Mouse (Mus musculus) hindbrain, embryonic 14.5 days (tissue): ENCODE measurements around the gene Zfp319. TPM values are rescaled to one million over a fixed set of nuclear protein-coding genes. Genes with fewer than 3 reads are reported as not detected.
A peak's percentile ranks its signal among the peaks of the same experiment; 100 is the strongest.

Source experiments
- ATAC-seq: fragments of 200-750 bp; cut with Nextera tagmentation; 2 replicates; pipeline ENCODE4 v1.8.0; 2017; ENCODE audit warnings: moderate number of reproducible peaks, mild to moderate bottlenecking, moderate TSS enrichment, moderate library complexity; ENCODE audit not compliant: low FRiP score
- DNase-seq: peaks from one replicate; pipeline ENCODE4 v3.0.0-alpha.2; 2015; ENCODE audit warnings: low spot score
- H3K27ac ChIP-seq: fragments of 300-500 bp; sonication (generic); 2 replicates; pipeline ENCODE4 v1.5.1; 2014; ENCODE audit warnings: mild to moderate bottlenecking, moderate library complexity
- H3K27me3 ChIP-seq: fragments of 300-500 bp; sonication (generic); 2 replicates; pipeline ENCODE4 v1.6.1; 2014; ENCODE audit warnings: mild to moderate bottlenecking, low read length, mixed read lengths; ENCODE audit not compliant: control insufficient read depth, insufficient read depth
- H3K36me3 ChIP-seq: fragments of 300-500 bp; sonication (generic); replicated peaks from 2 replicates; pipeline ENCODE4 v1.6.1; 2014; ENCODE audit not compliant: control insufficient read depth, insufficient read depth
- H3K4me1 ChIP-seq: fragments of 300-500 bp; sonication (generic); replicated peaks from 2 replicates; pipeline ENCODE4 v1.6.1; 2014; ENCODE audit warnings: antibody characterized with exemption, low read length, mixed read lengths; ENCODE audit not compliant: control insufficient read depth, insufficient read depth
- H3K4me2 ChIP-seq: fragments of 300-500 bp; sonication (generic); replicated peaks from 2 replicates; pipeline ENCODE4 v1.6.1; 2014; ENCODE audit warnings: mild to moderate bottlenecking, moderate library complexity
- H3K4me3 ChIP-seq: fragments of 300-500 bp; sonication (generic); replicated peaks from 2 replicates; pipeline ENCODE4 v1.5.1; 2014; ENCODE audit warnings: mild to moderate bottlenecking, low read length
- H3K9ac ChIP-seq: fragments of 300-500 bp; sonication (generic); 2 replicates; pipeline ENCODE4 v1.6.1; 2014
- H3K9me3 ChIP-seq: fragments of 300-500 bp; sonication (generic); 2 replicates; pipeline ENCODE4 v1.6.1; 2016; ENCODE audit warnings: low read length; ENCODE audit not compliant: control insufficient read depth
- WGBS: fragments of 180-500 bp; shearing (Covaris S2); extraction: QIAGEN DNeasy Blood & Tissue Kit; methylation state at CpG from one replicate; pipeline ENCODE4 v1.1.7; 2014; 5-methylcytosine and 5-hydroxymethylcytosine counted together
- polyA plus RNA-seq: library from polyadenylated mRNA; unstranded; fragments of >200 nt; fragmentation: Nextera tagmentation; extraction: Ambion mirVana; gene quantifications from 2 replicates; pipeline ENCODE4 v1.2.1, GENCODE M21; 2014

Gene Zfp319
- polyA plus RNA-seq, 1 experiment from 2014 or later = 15.9 TPM

DNA sequence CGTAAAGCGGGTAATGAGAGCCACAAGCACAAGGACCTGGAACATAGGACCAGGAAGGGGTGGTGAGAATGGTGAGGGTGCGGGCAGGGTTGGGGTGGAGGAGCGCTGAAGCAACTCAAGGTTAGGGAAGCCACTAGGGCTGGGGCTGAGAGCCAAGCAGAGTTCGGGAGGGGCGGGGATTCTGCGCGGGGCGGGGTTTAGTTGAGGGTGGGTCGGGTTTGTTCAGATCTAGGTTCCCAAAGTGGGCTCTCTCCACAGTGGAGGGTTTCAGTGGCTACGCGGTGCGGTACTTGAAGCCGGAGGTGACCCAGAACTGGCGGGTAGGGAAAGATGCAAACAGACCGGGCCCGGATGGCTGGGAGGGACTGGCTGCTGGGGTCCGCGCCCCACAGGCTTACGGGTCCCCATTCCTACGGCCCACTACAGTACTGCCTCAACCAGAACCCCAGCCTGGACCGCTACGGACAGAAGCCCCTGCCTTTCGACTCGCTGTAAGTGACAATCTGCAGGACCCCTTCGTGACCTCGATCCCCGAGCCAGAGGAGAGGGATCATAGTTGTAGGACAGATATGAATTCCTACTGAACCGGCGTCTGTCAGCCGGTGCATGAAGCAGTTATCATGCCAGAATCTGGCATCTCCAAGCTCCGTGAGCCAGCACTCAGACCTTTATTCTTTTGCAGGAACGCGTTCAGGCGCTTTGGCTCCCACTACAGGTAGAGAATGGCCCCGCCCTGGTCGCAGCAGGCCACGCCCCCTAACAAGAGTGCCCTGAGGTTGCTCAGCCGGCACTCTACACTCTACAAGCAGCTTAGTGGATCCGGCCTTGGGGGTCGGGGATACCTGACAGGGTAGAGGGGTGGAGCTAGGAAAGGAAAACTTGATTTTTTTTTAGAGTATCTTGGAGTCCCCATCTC, 11.3 kb downstream of the Zfp319 start:
- peak overlapping the region; percentile 36 for H3K4me3 ChIP-seq
- 2% methylated on average over 41 of the region's 41 CpGs for whole genome bisulfite sequencing
- peak; percentile 72 for ATAC-seq
- no peak overlapping the region for H3K27ac ChIP-seq
- H3K4me1 ChIP-seq = peaks cover 4% of the 10 kb centered on the region; the same call in 1 of the 2 replicates
- no peaks in the 10 kb centered on the region for H3K9me3 ChIP-seq
- peaks cover 18% of the 10 kb centered on the region for H3K36me3 ChIP-seq
- peak; percentile 60 for DNase-seq
- peak overlapping the region; percentile 49 for H3K9ac ChIP-seq
- peak overlapping the region; percentile 65 for H3K4me2 ChIP-seq
- H3K27me3 ChIP-seq = no peaks in the 10 kb centered on the region

DNA sequence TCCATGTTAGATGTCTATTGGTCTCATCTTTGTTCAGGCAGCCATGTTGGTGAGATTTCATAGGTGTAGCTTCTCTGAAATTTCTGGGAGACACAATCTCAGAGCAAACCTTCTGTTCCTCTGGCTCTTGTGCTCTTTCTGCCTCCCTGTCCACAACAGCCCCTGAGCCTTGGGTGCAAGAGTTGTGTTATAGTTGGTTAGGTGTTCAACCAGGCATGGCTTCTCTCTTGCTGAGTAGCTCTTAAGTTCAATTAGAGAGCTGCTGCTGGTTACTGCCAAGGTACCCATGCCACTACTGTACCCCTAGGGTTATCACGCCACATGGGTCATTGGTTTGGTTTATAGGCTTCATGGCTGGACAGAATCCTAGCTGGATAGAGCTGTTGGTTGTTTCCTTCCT, 16.4 kb downstream of the Zfp319 start:
- Histone ChIP-seq H3K27ac (no peak overlapping the region), H3K27me3 (no peaks in the 10 kb centered on the region), H3K4me2 (no peak overlapping the region), H3K4me1 (0 out of 2 replicates have a peak, but pooled peaks cover 4% of the 10 kb centered on the region), H3K4me3 (no peak overlapping the region), H3K9ac (no peak overlapping the region), H3K36me3 (no peaks in the 10 kb centered on the region), H3K9me3 (no peaks in the 10 kb centered on the region)
- WGBS = 93% methylated on average over 1 of the region's 1 CpGs
- ATAC-seq (no peak), DNase-seq (no peak)

DNA sequence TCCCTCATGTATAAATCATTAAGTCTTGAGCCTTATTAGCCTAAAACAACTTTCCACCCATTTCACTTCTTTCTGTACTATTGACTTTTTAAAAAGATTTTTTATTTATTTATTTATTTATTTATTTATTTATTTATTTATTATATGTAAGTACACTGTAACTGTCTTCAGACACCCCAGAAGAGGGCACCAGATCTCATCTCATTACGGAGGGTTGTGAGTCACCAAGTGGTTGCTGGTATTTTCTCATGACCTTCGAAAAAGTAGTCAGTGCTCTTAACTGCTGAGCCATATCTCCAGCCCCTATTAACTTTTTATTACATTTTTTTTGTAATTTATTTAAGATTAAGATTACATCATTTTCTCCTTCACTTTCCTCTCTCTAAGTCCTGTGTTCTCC, 17.0 kb downstream of the Zfp319 start:
- WGBS = 84% methylated on average over 2 of the region's 2 CpGs
- no peaks in the 10 kb centered on the region for H3K4me1 ChIP-seq
- H3K36me3 ChIP-seq = no peaks in the 10 kb centered on the region
- H3K27ac ChIP-seq = no peak overlapping the region
- no peaks in the 10 kb centered on the region for H3K9me3 ChIP-seq
- no peak overlapping the region for H3K9ac ChIP-seq
- DNase-seq (no peak), ATAC-seq (no peak)
- H3K4me2 ChIP-seq = no peak overlapping the region
- H3K4me3 ChIP-seq = no peak overlapping the region
- no peaks in the 10 kb centered on the region for H3K27me3 ChIP-seq

DNA sequence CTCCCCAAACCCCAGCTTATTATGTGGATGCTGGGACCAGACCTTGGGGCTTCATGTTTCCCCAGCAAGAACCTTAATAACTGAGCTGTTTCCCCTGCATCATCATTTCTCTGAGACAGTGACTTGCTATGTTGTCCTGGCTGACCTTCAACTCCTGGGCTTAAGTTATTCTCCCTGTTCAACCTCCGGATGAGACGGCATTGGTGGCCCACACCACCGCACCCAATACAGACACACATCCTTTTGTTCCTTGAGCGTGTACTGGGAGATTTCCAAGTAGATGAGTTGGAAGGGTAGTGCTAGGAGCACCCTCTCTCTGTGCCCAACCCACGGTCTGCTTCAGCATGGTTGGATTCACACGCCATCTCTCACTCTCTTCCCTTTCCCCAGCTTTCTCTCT, 17.9 kb downstream of the Zfp319 start:
- H3K27me3 ChIP-seq = no peaks in the 10 kb centered on the region
- DNase-seq (no peak), ATAC-seq (no peak)
- H3K9ac ChIP-seq = no peak overlapping the region
- H3K36me3 ChIP-seq = no peaks in the 10 kb centered on the region
- H3K27ac ChIP-seq = no peak overlapping the region
- no peak overlapping the region for H3K4me3 ChIP-seq
- 91% methylated on average over 6 of the region's 6 CpGs for WGBS
- H3K9me3 ChIP-seq = no peaks in the 10 kb centered on the region
- no peaks in the 10 kb centered on the region for H3K4me1 ChIP-seq
- no peak overlapping the region for H3K4me2 ChIP-seq

DNA sequence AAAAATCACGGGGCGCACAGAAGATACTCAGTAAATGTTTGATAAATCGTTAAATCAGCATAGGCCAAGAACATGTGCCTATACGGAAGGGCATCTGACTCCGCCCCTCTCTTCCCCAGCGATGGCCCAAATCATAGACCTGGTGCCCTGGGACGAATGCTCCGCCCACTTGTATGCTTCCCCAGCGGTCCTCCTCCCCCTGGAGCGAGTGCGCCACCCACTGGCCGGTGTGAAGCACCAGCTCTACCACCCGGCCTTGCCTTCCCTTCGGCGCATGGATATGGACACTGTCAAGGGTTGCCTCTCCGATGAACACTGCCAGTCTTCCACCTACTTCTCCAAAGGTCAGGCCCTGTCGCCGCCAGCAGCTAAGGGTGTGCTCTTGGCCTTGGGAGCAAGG, 18.9 kb downstream of the Zfp319 start:
- WGBS = 70% methylated on average over 18 of the region's 18 CpGs

DNA sequence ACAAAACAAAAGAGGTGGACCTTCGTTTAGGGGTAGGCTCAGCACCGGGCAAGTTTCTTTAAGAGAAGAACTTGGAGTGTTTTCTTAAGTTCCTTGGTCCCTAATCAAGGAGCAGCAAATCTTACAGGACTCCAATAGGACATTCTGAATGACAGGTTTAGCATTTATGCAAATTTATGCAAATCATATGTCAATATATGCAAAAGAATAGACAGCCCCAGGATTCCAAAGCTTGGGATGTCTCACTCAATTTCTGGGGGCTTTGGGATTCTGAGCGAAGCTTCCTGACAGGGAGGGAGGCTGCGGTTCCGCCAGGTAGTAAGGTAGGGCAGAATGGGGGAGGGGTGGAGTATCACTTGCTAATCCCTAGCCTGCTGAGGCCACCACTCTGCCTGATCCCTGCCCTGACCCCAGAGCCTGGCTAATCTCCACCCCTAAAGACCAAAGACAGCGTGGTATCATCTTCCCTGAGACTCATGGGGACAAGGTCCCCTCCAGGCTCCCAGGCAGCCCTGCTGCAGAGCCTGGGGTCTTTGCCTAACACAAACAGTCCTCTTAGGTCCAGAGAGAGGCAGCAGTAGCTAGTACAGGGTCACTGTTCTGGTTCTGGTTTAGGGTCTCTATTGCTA, 21.3 kb downstream of the Zfp319 start, which contains the start of gene Tepp:
Tepp (plus strand) TSS at position 225 of the 629 bp plus-strand sequence.
- no peaks in the 10 kb centered on the region for H3K27me3 ChIP-seq
- H3K4me1 ChIP-seq = no peaks in the 10 kb centered on the region
- H3K27ac ChIP-seq = no peak within 1 kb of the TSS
- H3K4me2 ChIP-seq = no peak within 1 kb of the TSS
- WGBS = 35% methylated on average over 6 of the region's 6 CpGs
- DNase-seq (no peak), ATAC-seq (peak; percentile 57; the same call in 1 of the 2 replicates)
- no peak within 1 kb of the TSS for H3K9ac ChIP-seq
- H3K36me3 ChIP-seq = no peaks in the 10 kb centered on the region
- no peaks in the 10 kb centered on the region for H3K9me3 ChIP-seq
- H3K4me3 ChIP-seq = no peak within 1 kb of the TSS

More for the DNA sequence above, 18.9 kb downstream of the Zfp319 start:
- no peak for ATAC-seq
- Histone ChIP-seq H3K4me1 (no peaks in the 10 kb centered on the region), H3K4me3 (no peak overlapping the region), H3K9ac (no peak overlapping the region), H3K9me3 (no peaks in the 10 kb centered on the region), H3K4me2 (no peak overlapping the region), H3K27me3 (no peaks in the 10 kb centered on the region), H3K27ac (no peak overlapping the region), H3K36me3 (no peaks in the 10 kb centered on the region)
- DNase-seq = no peak

DNA sequence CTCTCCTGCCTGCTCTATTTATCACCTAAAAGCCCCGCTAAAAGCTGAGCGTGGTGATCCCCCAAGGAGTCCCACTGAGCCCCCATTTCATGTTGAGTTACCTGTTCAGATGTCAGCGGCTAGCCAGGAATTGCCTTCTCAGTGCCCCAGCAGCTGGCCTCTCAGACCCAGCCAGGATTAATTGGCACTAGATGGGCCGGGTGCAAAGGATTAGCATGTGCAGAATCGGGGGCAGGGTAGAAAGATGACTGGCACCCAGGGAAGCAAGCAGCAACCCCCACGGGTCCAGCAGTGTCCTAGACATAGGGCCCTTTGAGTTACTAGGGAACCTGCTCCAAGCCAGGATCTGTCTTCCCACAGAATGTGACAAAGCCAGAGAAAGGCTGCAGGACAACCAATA, 25.3 kb downstream of the Zfp319 start, which contains the start of gene Cngb1:
Cngb1 (minus strand) TSS at position 155 of the 400 bp plus-strand sequence.
- no peak within 1 kb of the TSS for H3K9ac ChIP-seq
- H3K4me1 ChIP-seq = no peaks in the 10 kb centered on the region
- 54% methylated on average over 6 of the region's 6 CpGs for WGBS
- H3K36me3 ChIP-seq = no peaks in the 10 kb centered on the region
- no peak within 1 kb of the TSS for H3K27ac ChIP-seq
- H3K9me3 ChIP-seq = no peaks in the 10 kb centered on the region
- no peaks in the 10 kb centered on the region for H3K27me3 ChIP-seq
- DNase-seq (no peak), ATAC-seq (no peak)
- no peak within 1 kb of the TSS for H3K4me2 ChIP-seq
- H3K4me3 ChIP-seq = no peak within 1 kb of the TSS

DNA sequence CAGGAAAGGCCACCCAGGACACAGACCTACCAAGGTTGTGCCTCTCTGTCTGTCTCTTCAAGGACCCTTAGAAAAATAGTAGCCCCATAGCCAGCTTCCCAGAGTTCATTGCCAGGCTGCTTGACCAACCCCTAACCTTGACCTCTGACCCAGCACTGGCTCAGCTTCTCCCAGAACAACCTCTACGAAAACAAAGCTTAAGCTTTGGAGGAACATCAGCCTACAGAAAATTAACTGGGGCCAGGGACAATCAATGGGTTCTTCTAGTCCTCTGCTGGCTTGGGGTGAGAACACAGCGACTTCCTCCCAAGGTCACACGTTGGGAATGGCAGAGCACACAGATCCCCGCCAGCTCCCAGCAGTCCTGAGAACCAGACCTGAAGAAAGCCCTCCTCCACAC, 26.2 kb downstream of the Zfp319 start:
- ATAC-seq (no peak), DNase-seq (no peak)
- H3K27ac ChIP-seq = no peak overlapping the region
- H3K4me2 ChIP-seq = no peak overlapping the region
- H3K4me1 ChIP-seq = no peaks in the 10 kb centered on the region
- no peak overlapping the region for H3K4me3 ChIP-seq
- H3K36me3 ChIP-seq = no peaks in the 10 kb centered on the region
- WGBS = 73% methylated on average over 4 of the region's 4 CpGs
- H3K9me3 ChIP-seq = no peaks in the 10 kb centered on the region
- no peak overlapping the region for H3K9ac ChIP-seq
- no peaks in the 10 kb centered on the region for H3K27me3 ChIP-seq

DNA sequence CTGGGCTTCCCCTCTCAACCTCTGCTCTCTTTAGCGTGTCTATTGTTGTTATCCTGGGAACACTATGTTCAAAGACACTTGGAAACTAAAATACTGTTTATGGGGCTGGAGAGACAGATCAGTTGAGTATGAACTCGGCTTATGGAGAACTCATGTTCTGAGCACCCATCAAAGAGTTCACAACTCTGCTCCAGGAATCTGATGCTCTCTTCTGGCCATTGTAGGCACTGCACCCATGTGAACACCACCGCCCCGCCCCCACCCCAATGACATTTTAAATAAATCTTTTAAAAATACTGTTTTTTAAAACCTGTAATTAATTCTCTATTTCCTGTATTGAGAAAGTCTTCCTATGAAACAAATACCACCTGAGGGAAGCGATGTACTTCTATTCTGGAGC, 29.3 kb downstream of the Zfp319 start:
- peak; percentile 61 for DNase-seq
- Histone ChIP-seq H3K4me2 (no peak overlapping the region), H3K4me3 (no peak overlapping the region), H3K9me3 (no peaks in the 10 kb centered on the region), H3K4me1 (no peaks in the 10 kb centered on the region), H3K27ac (no peak overlapping the region), H3K9ac (no peak overlapping the region), H3K27me3 (no peaks in the 10 kb centered on the region), H3K36me3 (no peaks in the 10 kb centered on the region)
- WGBS = 24% methylated on average over 5 of the region's 5 CpGs
- no peak for ATAC-seq
